Mouse (Mus musculus): ENCODE measurements around the gene Ndufb5.
"Not testable (repeated sequence)": the region's sequence is repeated elsewhere in the genome, so short reads cannot be mapped to it uniquely, and the experiment has no call there.

DNA sequence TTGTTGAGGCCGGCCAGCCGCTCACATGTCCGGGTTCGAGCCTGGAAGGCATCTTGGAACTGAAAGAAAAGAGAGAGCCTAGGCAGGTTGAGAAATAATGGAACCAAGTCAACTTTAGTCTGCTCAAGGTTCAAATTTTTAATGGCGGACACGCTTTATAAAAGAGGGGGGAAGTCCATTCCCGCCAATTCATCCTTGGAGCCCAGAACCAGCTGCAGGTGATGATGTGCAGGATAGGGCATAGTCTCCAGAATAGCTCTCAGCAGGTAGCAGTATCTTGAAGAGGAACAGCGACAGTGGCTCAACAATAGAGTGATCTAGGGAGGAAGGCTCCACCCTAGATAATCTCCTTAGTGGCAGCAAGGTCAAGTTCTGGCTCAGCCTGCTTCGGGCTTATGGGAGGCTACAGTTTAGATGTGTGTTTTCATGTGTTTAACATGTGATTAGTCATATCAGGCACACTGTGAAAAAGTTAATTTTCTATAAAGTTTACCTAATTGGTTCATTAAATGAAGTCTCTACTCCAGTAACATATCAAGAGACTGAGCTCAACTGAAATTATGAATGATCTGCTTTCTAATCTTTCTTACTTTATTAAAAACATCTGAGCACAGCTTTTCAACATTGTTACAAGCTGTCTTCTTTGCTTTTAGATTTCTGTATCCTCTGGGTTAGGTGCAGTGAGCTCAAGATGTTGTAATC lies 31.0 kb upstream of the Ndufb5 start, which contains the start of gene Actl6a:
- TF ChIP-seq TCF12 (IDR thresholded peaks at IDR 0.05; ENCODE audit: low read depth, low read length); NELFE (IDR thresholded peaks at IDR 0.05; ENCODE audit: low read depth, low read length); POLR2AphosphoS5 (IDR thresholded peaks at IDR 0.05; ENCODE audit: borderline replicate concordance, low read depth, low read length); CTCF (IDR thresholded peaks at IDR 0.05 in 2 of 3, conservative IDR thresholded peaks at IDR 0.05 in 1 of 3; ENCODE audit: control insufficient read depth in 1 of 3, insufficient read depth in 1 of 3, low read depth in 2 of 3, low read length in 3 of 3, poor library complexity in 1 of 3, severe bottlenecking in 1 of 3); MAX (IDR thresholded peaks at IDR 0.05; ENCODE audit: low read length): not testable (repeated sequence)

All from MEL (cell line).